Mouse (Mus musculus): Measurements from ENCODE around the gene Piwil4. TPM values are rescaled to one million over a fixed set of nuclear protein-coding genes. Genes with fewer than 3 reads are reported as not detected.

Gene Piwil4
- polyA plus RNA-seq (2012; rRNA removed), result 0.25 and 0.36 TPM in 2 replicates

DNA sequence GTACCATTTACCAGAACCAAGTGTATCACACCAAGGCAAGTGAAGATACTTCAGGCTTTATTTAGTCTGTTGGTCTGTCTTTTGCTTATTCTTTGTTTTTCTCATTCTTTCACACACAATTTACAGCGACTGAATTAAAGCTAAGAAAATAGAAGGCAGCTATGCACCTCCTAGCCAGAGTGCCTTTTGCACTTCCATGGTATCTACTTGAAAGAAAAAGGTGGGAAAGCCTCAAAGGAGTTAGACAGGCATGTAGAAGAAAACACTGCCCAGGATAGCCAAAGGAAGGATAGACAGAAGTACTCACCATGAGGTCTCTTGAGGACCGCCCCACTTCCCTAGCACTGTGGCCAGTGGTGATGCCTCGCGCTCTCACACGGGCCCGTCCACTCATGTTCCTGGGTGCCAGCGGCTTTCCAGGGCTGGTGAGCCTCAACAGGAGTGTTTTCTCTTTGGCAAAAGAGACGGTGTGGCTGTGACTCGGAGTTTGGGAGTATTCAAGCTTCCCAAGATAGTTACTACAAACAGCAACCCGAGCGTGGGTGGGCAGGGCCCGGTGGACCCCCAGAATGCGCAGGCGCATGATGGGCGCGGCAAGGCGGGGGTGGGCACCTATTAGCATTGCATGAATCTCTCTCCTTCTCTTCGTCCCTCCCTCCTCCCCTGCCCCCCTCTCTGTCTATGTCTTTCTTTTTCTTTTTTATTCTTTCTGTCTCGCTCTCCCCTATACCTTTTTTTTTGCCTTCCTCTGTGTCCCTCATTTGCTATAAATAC is at the start of gene Piwil4:
Gene Piwil4, minus strand, starts transcription at position 583 of the 774 bp plus-strand sequence.

DNA sequence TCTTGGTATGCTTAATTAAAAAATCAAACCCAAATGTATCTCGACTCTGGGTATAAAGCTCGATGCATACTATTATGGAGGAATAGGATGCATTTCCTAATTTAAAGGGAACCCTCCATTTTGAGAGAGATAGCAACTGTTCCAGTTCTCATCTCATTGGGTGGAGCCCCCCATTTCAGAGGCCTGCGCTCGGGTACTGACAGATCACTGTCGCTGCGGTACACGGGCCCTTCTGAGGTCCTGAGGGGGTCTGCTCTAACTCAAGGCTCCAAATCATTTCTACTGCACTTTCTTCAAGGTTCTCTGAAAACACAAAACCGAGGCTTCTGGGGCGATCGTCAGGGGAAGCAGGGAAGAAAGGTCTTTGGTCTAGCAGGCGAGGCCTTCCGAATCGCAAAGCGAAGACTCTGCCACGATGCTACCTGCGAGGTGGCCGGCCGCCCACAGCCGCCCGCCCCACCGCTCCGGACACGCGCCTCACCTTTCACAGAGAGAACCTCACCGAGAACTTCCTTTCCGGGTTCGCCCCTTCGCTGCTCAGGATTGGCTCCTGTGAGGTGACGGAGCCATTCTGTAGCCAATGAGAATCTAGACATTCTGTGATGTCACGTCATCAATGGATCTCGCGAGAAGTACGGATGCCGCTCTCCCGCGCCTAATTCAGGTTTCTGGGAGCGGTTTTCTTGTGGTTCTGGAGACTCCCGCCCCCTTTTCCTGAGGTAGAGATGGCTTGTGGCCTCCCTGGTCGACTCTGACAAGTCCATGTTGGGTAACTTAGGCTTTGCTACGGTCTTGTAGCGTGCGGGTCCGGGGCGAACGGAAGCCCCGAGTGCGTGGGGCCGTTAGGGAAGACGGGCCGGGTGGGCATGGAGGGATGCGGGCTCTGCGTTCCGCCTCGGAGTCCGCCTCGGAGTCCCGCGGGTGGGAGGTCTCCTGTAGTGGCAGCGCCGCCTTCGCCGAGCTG is 43.8 kb upstream of the Piwil4 start, which contains the start of the genes Mre11a and Ankrd49:
Gene Mre11a, plus strand, starts transcription at position 616 of the 964 bp plus-strand sequence.
Gene Ankrd49, minus strand, starts transcription at position 818 of the 964 bp plus-strand sequence.

DNA sequence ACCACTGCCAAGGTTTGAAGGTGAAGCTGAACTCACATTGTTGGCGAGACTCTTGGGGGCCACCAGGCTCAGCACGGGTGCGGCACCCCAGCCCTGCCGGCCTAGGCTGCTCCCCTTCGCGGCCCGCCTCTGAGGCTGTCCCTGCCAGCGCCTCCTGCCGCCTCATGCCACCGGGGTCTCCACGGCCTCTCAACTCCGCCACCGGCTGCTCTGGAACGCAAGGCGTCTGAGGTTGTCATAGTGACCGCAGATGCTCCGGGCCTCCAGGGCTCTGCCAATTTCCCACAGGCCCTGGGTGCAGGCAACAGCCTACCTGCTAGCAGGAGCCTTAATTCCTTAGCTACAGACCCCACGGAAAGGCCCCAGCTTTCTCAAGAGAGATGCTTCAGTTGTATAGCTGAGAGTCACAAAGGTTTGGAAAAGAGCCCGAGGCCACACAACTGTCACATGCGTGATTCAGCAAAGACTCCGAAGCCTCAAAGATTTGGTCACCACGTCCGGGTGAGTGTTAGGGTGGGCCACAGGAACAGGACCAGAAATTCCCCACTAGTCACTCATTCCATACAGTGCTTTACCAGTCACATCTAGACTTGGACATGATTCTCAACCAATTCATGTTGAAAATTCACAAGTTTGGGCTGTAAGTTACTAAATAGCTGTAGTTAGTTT is 30.4 kb upstream of the Piwil4 start, which contains the start of gene 1700012B09Rik:
Gene 1700012B09Rik, minus strand, starts transcription at position 228 of the 669 bp plus-strand sequence.

DNA sequence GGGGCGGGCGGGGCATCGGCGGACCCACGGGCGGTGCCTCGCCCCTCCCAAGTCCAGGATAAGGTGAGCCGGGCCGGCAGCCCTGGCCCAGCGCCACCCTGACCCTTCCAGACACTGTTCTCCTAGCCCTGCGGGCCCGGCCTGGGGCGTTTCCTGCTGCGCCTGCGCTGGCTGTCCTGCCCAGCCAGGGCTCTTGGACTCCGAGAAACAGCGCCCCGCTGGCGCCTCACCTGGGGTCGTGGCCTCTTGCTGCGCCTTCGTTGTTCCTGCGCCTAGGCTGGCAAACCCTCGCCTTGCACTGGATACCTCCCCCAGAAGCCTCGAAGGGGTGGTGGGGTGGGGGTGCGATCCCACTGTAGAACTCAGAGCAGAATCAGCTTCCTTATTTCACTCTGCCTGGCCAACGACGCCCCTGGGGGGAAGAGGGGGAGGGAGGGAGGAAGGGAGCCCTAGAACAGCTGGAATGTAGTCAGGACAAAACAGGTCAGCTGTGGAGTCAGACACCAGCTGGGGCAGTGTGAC is 11.5 kb upstream of the Piwil4 start, which contains the start of gene Fut4:
Gene Fut4, minus strand, starts transcription at position 393 of the 522 bp plus-strand sequence.

Other genes starting within 250 kb of the Piwil4 start
- gene Kdm4d, start 240.3 kb downstream of the Piwil4 start, polyA plus RNA-seq (2012; rRNA removed), result 0.53 and 0.63 TPM in 2 replicates
- 93.1 and 105 TPM in 2 replicates for gene Cwc15, start 240.1 kb downstream of the Piwil4 start, polyA plus RNA-seq (2012; rRNA removed)
- 16.4 and 16.9 TPM in 2 replicates for gene Amotl1, start 95.7 kb downstream of the Piwil4 start, polyA plus RNA-seq (2012; rRNA removed)
- gene Fut4, start 11.7 kb upstream of the Piwil4 start, polyA plus RNA-seq (2012; rRNA removed), result 0.94 and 1.2 TPM in 2 replicates
- gene 1700012B09Rik, start 30.3 kb upstream of the Piwil4 start, polyA plus RNA-seq (2012; rRNA removed), result 0.91 and 2.0 TPM in 2 replicates
- 8.0 and 9.2 TPM in 2 replicates for gene Mre11a, start 43.9 kb upstream of the Piwil4 start, polyA plus RNA-seq (2012; rRNA removed)
- gene Ankrd49, start 44.1 kb upstream of the Piwil4 start, polyA plus RNA-seq (2012; rRNA removed), result 15.7 and 16.4 TPM in 2 replicates
- gene Gpr83, start 119.5 kb upstream of the Piwil4 start, polyA plus RNA-seq (2012; rRNA removed), result 3.0 and 3.3 TPM in 2 replicates
- gene Izumo1r, start 163.2 kb upstream of the Piwil4 start, polyA plus RNA-seq (2012; rRNA removed), result 0.04 TPM in 1 of 2 replicates, not detected in the other